Mouse (Mus musculus) embryonic facial prominence, embryonic 14.5 days (tissue): ENCODE measurements at regions not wholly inside any gene's neighbourhood (a gene's known extent, or its start where the extent isn't known, plus 50 kb on each side); places are given as distances from the start of the nearest gene placed in this dataset.

Experiments used
- ATAC-seq: fragments of 200-750 bp; cut with Nextera tagmentation; 2 replicates; pipeline ENCODE4 v1.8.0; 2017; ENCODE audit warnings: low read depth, moderate number of reproducible peaks, moderate TSS enrichment
- DNase-seq: peaks from one replicate; pipeline ENCODE4 v3.0.0-alpha.2; 2015; ENCODE audit warnings: low spot score
- H3K27ac ChIP-seq: fragments of 300-500 bp; sonication (generic); replicated peaks from 2 replicates; pipeline ENCODE4 v1.5.1; 2014; ENCODE audit warnings: low read depth, mild to moderate bottlenecking, low read length, moderate library complexity
- H3K27me3 ChIP-seq: fragments of 300-500 bp; sonication (generic); replicated peaks from 2 replicates; pipeline ENCODE4 v1.6.1; 2014; ENCODE audit warnings: low read length; ENCODE audit not compliant: control insufficient read depth, insufficient read depth
- H3K36me3 ChIP-seq: fragments of 300-500 bp; sonication (generic); 2 replicates; pipeline ENCODE4 v1.6.1; 2014; ENCODE audit warnings: low read length, mixed read lengths; ENCODE audit not compliant: control insufficient read depth, insufficient read depth
- H3K4me1 ChIP-seq: fragments of 300-500 bp; sonication (generic); 2 replicates; pipeline ENCODE4 v1.6.1; 2014; ENCODE audit warnings: antibody characterized with exemption, low read length; ENCODE audit not compliant: control insufficient read depth, insufficient read depth
- H3K4me2 ChIP-seq: fragments of 300-500 bp; sonication (generic); 2 replicates; pipeline ENCODE4 v1.6.1; 2014; ENCODE audit warnings: low read depth, mild to moderate bottlenecking, low read length, moderate library complexity, mixed read lengths
- H3K4me3 ChIP-seq: fragments of 300-500 bp; sonication (generic); 2 replicates; pipeline ENCODE4 v1.5.1; 2014; ENCODE audit warnings: low read depth, mild to moderate bottlenecking, low read length
- H3K9ac ChIP-seq: fragments of 300-500 bp; sonication (generic); 2 replicates; pipeline ENCODE4 v1.6.1; 2014; ENCODE audit warnings: low read depth, mild to moderate bottlenecking, low read length, moderate library complexity, mixed read lengths
- H3K9me3 ChIP-seq: fragments of 300-500 bp; sonication (generic); 2 replicates; pipeline ENCODE4 v1.6.1; 2016; ENCODE audit warnings: low read length; ENCODE audit not compliant: control insufficient read depth
- WGBS: fragments of 180-500 bp; shearing (Covaris S2); extraction: QIAGEN DNeasy Blood & Tissue Kit; methylation state at CpG from one replicate; pipeline ENCODE4 v1.1.7; 2014; 5-methylcytosine and 5-hydroxymethylcytosine counted together

- peak; percentile 13 for DNase-seq
- Histone ChIP-seq H3K4me1 (no peaks in the 10 kb centered on the region), H3K9ac (no peak overlapping the region), H3K27me3 (no peaks in the 10 kb centered on the region), H3K36me3 (no peaks in the 10 kb centered on the region), H3K27ac (no peak overlapping the region), H3K9me3 (no peaks in the 10 kb centered on the region), H3K4me2 (no peak overlapping the region), H3K4me3 (no peak overlapping the region)
- no peak for ATAC-seq
- 46% methylated on average over 5 of the region's 5 CpGs for WGBS
Measured at GRCm38 (mm10) chr1:122905331-122905730, 1140.0 kb downstream of the Dpp10 start.

GRCm38 (mm10) chr1:122889100-122889499 is 1156.3 kb downstream of the Dpp10 start:
- Histone ChIP-seq H3K27me3 (no peaks in the 10 kb centered on the region), H3K4me1 (no peaks in the 10 kb centered on the region), H3K4me3 (no peak overlapping the region), H3K36me3 (no peaks in the 10 kb centered on the region), H3K9me3 (no peaks in the 10 kb centered on the region), H3K9ac (no peak overlapping the region), H3K27ac (no peak overlapping the region), H3K4me2 (no peak overlapping the region)
- no peak for DNase-seq
- ATAC-seq, result no peak
- WGBS, result 84% methylated on average over 2 of the region's 2 CpGs

- H3K9ac ChIP-seq, result no peak overlapping the region
- no peak overlapping the region for H3K4me2 ChIP-seq
- H3K9me3 ChIP-seq, result no peaks in the 10 kb centered on the region
- H3K36me3 ChIP-seq, result no peaks in the 10 kb centered on the region
- no peak overlapping the region for H3K4me3 ChIP-seq
- H3K27me3 ChIP-seq, result no peaks in the 10 kb centered on the region
- H3K4me1 ChIP-seq, result no peaks in the 10 kb centered on the region
- DNase-seq (peak; percentile 5), ATAC-seq (no peak)
- H3K27ac ChIP-seq, result no peak overlapping the region
Measured at GRCm38 (mm10) chr1:122858995-122859394, 1186.4 kb downstream of the Dpp10 start.
